Mouse (Mus musculus): ENCODE data around the gene Efcab6. TPM values are rescaled to one million over a fixed set of nuclear protein-coding genes. Genes with fewer than 3 reads are reported as not detected.

The Efcab6 gene
- polyA plus RNA-seq, 1 experiment from 2014 or later, result 0.20 TPM

DNA sequence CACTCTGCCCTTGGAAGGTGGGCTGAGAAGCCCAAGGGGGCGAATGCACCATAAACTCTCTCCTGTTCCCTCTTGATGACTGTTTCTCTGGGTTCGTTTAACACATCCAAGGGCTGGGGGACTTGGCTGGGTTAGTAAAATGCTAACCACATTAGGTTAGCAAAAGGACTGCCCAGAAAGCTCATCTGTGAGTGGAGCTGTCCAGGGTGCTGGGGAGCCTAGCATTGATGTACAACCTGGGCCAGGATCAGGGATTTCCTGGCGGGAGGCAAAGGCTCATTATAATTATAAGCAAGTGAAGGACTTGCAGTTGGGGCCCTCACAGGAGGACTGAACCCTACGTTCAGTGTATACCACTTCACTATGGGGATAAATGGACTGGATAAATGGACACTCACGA is 185.3 kb downstream of the Efcab6 start:
- no peak for ATAC-seq (replicated peaks; ENCODE audit: low FRiP score)
- H3K36me3 ChIP-seq (ENCODE audit: control insufficient read depth, insufficient read depth, low read length), result no peaks in the 10 kb centered on the region
- WGBS, result 22% methylated on average over 5 of the region's 5 CpGs
- DNase-seq (ENCODE audit: low spot score), result peak; percentile 72
- H3K4me3 ChIP-seq (ENCODE audit: low read depth, low read length), result no peak overlapping the region
- H3K4me1 ChIP-seq (replicated peaks; ENCODE audit: control insufficient read depth, insufficient read depth, low read length), result no peaks in the 10 kb centered on the region
- no peak overlapping the region for H3K9ac ChIP-seq (ENCODE audit: low read length)
- H3K4me2 ChIP-seq (ENCODE audit: low read depth, low read length, severe bottlenecking), result no peak overlapping the region
- no peaks in the 10 kb centered on the region; the same call in 1 of the 2 replicates for H3K9me3 ChIP-seq (ENCODE audit: control insufficient read depth, low read length)
- H3K27me3 ChIP-seq (ENCODE audit: control insufficient read depth, insufficient read depth, low read length), result no peaks in the 10 kb centered on the region
- no peak overlapping the region for H3K27ac ChIP-seq (ENCODE audit: low read depth, low read length)

DNA sequence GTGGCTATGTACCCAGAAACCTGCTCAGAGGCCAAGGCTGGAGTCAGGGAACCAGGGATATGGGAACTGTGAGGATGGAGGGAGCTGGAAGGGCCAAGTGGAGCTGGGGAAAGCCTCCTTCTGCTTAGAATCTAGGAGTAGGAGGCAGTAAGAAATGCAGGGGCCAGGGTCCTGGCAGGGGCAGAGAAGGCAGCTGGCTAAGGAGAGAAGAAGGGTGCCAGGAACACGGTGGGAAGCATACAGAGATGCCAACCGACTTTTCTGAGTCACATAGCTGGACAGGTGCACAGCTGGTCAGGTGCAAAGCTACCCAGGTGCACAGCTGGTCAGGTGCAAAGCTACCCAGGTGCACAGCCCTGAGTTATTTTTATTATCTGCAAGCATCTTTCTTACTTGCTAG is 187.3 kb downstream of the Efcab6 start:
- DNase-seq (ENCODE audit: low spot score), result no peak
- H3K9me3 ChIP-seq (ENCODE audit: control insufficient read depth, low read length), result no peaks in the 10 kb centered on the region; the same call in 1 of the 2 replicates
- 86% methylated on average over 2 of the region's 2 CpGs for WGBS
- no peaks in the 10 kb centered on the region for H3K4me1 ChIP-seq (replicated peaks; ENCODE audit: control insufficient read depth, insufficient read depth, low read length)
- H3K36me3 ChIP-seq (ENCODE audit: control insufficient read depth, insufficient read depth, low read length), result no peaks in the 10 kb centered on the region
- H3K4me3 ChIP-seq (ENCODE audit: low read depth, low read length), result no peak overlapping the region
- no peak overlapping the region for H3K9ac ChIP-seq (ENCODE audit: low read length)
- H3K4me2 ChIP-seq (ENCODE audit: low read depth, low read length, severe bottlenecking), result no peak overlapping the region
- ATAC-seq (replicated peaks; ENCODE audit: low FRiP score), result no peak
- no peak overlapping the region for H3K27ac ChIP-seq (ENCODE audit: low read depth, low read length)
- H3K27me3 ChIP-seq (ENCODE audit: control insufficient read depth, insufficient read depth, low read length), result no peaks in the 10 kb centered on the region

DNA sequence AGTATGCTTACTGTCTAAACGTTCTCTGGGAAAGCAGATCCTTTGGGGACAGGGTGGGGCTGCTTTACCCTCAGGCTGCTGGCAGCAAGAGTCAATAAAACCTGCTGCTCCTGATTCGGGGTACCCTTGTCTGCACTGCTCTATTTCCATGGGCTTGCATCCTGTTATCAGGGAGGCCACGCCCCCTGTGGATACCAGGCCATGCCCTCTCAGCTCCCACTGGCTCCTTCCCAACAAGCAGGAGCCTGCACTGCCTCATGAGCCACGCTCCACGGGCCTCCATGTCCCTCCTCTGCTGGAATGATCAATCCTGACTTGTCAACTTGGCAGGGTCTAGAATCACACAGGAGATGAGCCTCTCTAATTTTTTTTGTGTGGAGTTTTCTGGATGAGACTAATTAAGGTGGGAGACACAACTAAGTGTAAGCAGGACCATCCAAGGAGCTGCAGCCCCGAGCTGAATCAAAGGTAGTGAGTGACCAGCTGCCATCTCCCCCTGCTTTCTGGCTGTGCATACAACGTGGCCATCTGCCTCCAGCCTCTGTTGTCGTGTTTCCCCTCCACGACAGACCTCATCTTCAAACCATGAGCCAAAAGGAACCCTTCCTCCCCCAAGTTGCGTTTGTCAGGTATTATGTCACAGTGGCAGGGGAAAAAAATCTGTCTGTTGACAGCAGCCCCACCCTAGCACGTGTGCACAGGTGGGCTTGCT is 187.9 kb downstream of the Efcab6 start:
- Histone ChIP-seq H3K36me3 (ENCODE audit: control insufficient read depth, insufficient read depth, low read length) (no peaks in the 10 kb centered on the region), H3K27ac (ENCODE audit: low read depth, low read length) (no peak overlapping the region)
- WGBS, result 63% methylated on average over 11 of the region's 11 CpGs

DNA sequence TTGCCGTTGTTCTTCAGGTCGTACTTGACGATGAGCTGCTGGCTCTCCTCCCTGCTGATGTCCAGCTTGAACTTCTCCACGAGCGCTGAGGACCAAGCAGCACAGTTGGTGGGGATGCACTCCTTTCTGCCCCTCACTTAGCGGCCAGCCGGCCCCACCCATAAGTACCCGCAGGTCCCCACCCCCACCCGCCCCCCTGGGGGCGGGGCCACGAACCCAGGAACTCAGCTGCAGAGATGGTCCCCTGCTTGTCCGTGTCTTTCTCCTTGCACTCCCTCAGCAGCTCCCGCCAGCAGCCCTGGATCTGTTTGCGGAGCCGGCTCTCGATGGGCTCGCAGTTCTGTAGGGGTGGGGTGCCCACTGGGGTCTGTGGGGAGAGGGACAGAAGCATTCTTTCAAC is 194.2 kb downstream of the Efcab6 start:
- no peak for DNase-seq (ENCODE audit: low spot score)
- Histone ChIP-seq H3K27ac (ENCODE audit: low read depth, low read length) (no peak overlapping the region), H3K9me3 (ENCODE audit: control insufficient read depth, low read length) (no peaks in the 10 kb centered on the region; the same call in 1 of the 2 replicates), H3K4me3 (ENCODE audit: low read depth, low read length) (no peak overlapping the region), H3K27me3 (ENCODE audit: control insufficient read depth, insufficient read depth, low read length) (no peaks in the 10 kb centered on the region; the same call in 1 of the 2 replicates), H3K4me1 (replicated peaks; ENCODE audit: control insufficient read depth, insufficient read depth, low read length) (no peaks in the 10 kb centered on the region), H3K36me3 (ENCODE audit: control insufficient read depth, insufficient read depth, low read length) (no peaks in the 10 kb centered on the region), H3K9ac (ENCODE audit: low read length) (no peak overlapping the region), H3K4me2 (ENCODE audit: low read depth, low read length, severe bottlenecking) (peak overlapping the region; percentile 20; the same call in 1 of the 2 replicates)
- 12% methylated on average over 17 of the region's 17 CpGs for WGBS
- ATAC-seq (replicated peaks; ENCODE audit: low FRiP score), result no peak

More for the DNA sequence above, 187.9 kb downstream of the Efcab6 start:
- ATAC-seq (replicated peaks; ENCODE audit: low FRiP score) (no peak), DNase-seq (ENCODE audit: low spot score) (no peak)
- no peaks in the 10 kb centered on the region for H3K4me1 ChIP-seq (replicated peaks; ENCODE audit: control insufficient read depth, insufficient read depth, low read length)
- H3K9me3 ChIP-seq (ENCODE audit: control insufficient read depth, low read length), result no peaks in the 10 kb centered on the region; the same call in 1 of the 2 replicates
- H3K4me3 ChIP-seq (ENCODE audit: low read depth, low read length), result no peak overlapping the region
- no peaks in the 10 kb centered on the region for H3K27me3 ChIP-seq (ENCODE audit: control insufficient read depth, insufficient read depth, low read length)
- no peak overlapping the region for H3K4me2 ChIP-seq (ENCODE audit: low read depth, low read length, severe bottlenecking)
- H3K9ac ChIP-seq (ENCODE audit: low read length), result no peak overlapping the region

DNA sequence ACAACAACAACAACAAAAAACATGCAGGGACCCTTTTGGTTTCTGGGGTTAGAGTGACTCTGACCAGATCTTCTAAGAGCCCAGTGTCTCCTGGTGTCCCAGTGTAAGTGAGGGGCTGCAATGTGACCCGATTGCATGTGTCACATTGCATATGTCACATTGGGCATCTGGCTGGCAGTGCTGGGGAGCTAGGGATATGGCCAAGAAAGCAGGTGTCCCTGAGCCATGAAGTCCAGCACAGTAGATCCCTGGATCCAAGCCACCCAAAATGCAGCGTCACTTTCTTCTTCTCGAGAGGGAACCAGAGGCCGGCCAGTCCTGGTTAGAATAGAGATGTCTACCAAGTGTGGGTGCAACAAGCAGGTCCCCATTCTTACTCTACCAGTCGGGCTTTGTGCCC is 199.6 kb downstream of the Efcab6 start:
- H3K9me3 ChIP-seq (ENCODE audit: control insufficient read depth, low read length), result no peaks in the 10 kb centered on the region
- WGBS, result 91% methylated on average over 5 of the region's 5 CpGs
- H3K4me2 ChIP-seq (ENCODE audit: low read depth, low read length, severe bottlenecking), result no peak overlapping the region
- no peak for DNase-seq (ENCODE audit: low spot score)
- no peak overlapping the region for H3K4me3 ChIP-seq (ENCODE audit: low read depth, low read length)
- H3K27ac ChIP-seq (ENCODE audit: low read depth, low read length), result no peak overlapping the region
- ATAC-seq (replicated peaks; ENCODE audit: low FRiP score), result no peak
- H3K36me3 ChIP-seq (ENCODE audit: control insufficient read depth, insufficient read depth, low read length), result no peaks in the 10 kb centered on the region
- H3K9ac ChIP-seq (ENCODE audit: low read length), result no peak overlapping the region
- H3K27me3 ChIP-seq (ENCODE audit: control insufficient read depth, insufficient read depth, low read length), result no peaks in the 10 kb centered on the region
- H3K4me1 ChIP-seq (replicated peaks; ENCODE audit: control insufficient read depth, insufficient read depth, low read length), result no peaks in the 10 kb centered on the region

DNA sequence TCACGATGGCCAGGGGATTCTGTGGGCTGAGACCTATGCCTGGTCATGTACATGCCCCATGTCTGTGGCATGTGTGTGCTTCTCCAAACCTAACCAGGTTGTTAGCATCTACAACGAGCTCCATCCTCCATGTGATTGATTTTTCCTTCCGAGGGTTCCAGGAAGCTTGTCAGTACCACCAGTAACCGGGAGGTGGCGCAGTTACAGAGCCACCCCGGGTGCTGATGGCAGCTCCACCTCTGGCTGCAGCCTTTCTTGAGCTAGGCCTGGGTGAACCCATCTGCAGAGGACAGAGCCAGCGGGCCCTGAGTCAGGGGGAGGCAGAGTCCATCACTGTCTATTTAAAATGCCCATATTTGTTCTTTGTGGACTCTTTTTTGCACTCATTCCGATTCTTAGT is 208.1 kb downstream of the Efcab6 start:
- no peak overlapping the region for H3K4me2 ChIP-seq (ENCODE audit: low read depth, low read length, severe bottlenecking)
- no peaks in the 10 kb centered on the region; the same call in 1 of the 2 replicates for H3K36me3 ChIP-seq (ENCODE audit: control insufficient read depth, insufficient read depth, low read length)
- no peaks in the 10 kb centered on the region for H3K4me1 ChIP-seq (replicated peaks; ENCODE audit: control insufficient read depth, insufficient read depth, low read length)
- H3K4me3 ChIP-seq (ENCODE audit: low read depth, low read length), result no peak overlapping the region
- no peak overlapping the region for H3K27ac ChIP-seq (ENCODE audit: low read depth, low read length)
- DNase-seq (ENCODE audit: low spot score), result peak; percentile 85
- no peaks in the 10 kb centered on the region for H3K27me3 ChIP-seq (ENCODE audit: control insufficient read depth, insufficient read depth, low read length)
- H3K9me3 ChIP-seq (ENCODE audit: control insufficient read depth, low read length), result no peaks in the 10 kb centered on the region
- H3K9ac ChIP-seq (ENCODE audit: low read length), result no peak overlapping the region
- no peak for ATAC-seq (replicated peaks; ENCODE audit: low FRiP score)
- WGBS, result 24% methylated on average over 8 of the region's 8 CpGs

DNA sequence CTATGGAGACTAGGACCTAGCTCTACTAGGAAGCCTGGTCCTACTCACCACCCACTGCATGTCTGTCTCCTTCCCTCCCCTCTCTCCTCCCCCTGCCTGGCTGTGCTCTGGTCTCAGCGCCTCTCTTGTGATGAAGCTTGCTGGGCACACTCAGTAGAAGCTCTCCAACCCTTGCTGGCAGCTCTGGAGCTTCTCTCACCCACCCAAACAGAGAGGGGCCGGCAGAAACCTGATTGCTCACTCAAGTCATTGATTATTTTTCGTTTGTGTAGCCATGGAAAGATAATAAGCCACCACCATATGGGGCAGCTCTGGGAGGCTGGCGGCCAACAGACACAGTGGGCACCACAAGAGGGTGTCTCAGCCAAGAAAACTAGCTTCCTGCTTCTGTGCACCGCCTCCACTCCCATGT is 211.8 kb downstream of the Efcab6 start:
- H3K27me3 ChIP-seq (ENCODE audit: control insufficient read depth, insufficient read depth, low read length), result no peaks in the 10 kb centered on the region
- H3K4me1 ChIP-seq (replicated peaks; ENCODE audit: control insufficient read depth, insufficient read depth, low read length), result no peaks in the 10 kb centered on the region
- no peaks in the 10 kb centered on the region for H3K9me3 ChIP-seq (ENCODE audit: control insufficient read depth, low read length)
- 86% methylated on average over 5 of the region's 5 CpGs for WGBS
- ATAC-seq (replicated peaks; ENCODE audit: low FRiP score), result no peak
- no peak overlapping the region for H3K27ac ChIP-seq (ENCODE audit: low read depth, low read length)
- H3K9ac ChIP-seq (ENCODE audit: low read length), result no peak overlapping the region
- H3K36me3 ChIP-seq (ENCODE audit: control insufficient read depth, insufficient read depth, low read length), result no peaks in the 10 kb centered on the region; the same call in 1 of the 2 replicates
- no peak overlapping the region for H3K4me3 ChIP-seq (ENCODE audit: low read depth, low read length)
- H3K4me2 ChIP-seq (ENCODE audit: low read depth, low read length, severe bottlenecking), result no peak overlapping the region
- no peak for DNase-seq (ENCODE audit: low spot score)

DNA sequence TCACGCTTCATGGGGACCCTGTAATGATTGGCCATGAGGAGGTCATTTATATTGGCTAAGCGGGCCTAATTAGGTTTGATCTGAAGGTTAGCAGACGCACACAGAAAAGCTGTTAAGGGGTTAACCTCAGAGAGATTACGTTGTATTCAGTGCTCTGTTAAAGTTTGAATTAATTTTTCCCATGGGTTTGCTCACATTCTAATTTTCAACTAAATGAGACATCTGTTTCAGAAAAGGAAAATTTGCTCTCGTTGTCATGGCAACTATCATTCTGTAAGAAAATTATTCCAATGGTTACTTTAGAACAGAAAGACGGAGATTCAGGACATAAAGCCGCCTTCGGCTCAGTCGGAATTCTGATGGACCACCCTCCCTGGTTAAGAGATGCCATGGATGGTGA is 217.0 kb downstream of the Efcab6 start:
- Histone ChIP-seq H3K4me3 (ENCODE audit: low read depth, low read length) (no peak overlapping the region), H3K27ac (ENCODE audit: low read depth, low read length) (no peak overlapping the region), H3K27me3 (ENCODE audit: control insufficient read depth, insufficient read depth, low read length) (0 out of 2 replicates have a peak, but pooled peaks cover 2% of the 10 kb centered on the region), H3K36me3 (ENCODE audit: control insufficient read depth, insufficient read depth, low read length) (no peaks in the 10 kb centered on the region), H3K4me2 (ENCODE audit: low read depth, low read length, severe bottlenecking) (no peak overlapping the region), H3K9ac (ENCODE audit: low read length) (no peak overlapping the region), H3K4me1 (replicated peaks; ENCODE audit: control insufficient read depth, insufficient read depth, low read length) (peaks cover 14% of the 10 kb centered on the region), H3K9me3 (ENCODE audit: control insufficient read depth, low read length) (no peaks in the 10 kb centered on the region)
- ATAC-seq (replicated peaks; ENCODE audit: low FRiP score) (no peak), DNase-seq (ENCODE audit: low spot score) (no peak)
- 71% methylated on average over 9 of the region's 9 CpGs for WGBS

DNA sequence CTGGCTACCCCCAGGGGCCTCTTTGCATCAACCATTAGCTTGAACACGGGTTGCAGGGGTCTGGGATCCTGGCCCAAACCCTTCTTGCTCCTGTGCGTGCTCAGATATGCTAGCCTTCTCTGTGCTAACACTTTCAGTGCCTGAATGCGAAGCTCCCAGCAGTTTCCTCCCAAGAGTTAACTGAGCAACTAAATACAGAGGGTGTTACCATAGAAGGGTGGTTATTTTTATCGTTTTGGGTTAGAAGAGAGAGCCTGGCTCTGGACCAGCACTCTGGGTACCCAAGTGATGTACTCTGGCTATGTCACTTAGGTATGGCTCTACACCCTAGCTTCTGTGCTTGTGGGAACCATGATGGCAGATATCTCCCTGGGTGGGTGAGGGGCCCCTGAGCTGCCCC is 217.7 kb downstream of the Efcab6 start:
- no peak overlapping the region for H3K4me3 ChIP-seq (ENCODE audit: low read depth, low read length)
- DNase-seq (ENCODE audit: low spot score) (no peak), ATAC-seq (replicated peaks; ENCODE audit: low FRiP score) (no peak)
- no peak overlapping the region for H3K27ac ChIP-seq (ENCODE audit: low read depth, low read length)
- H3K9me3 ChIP-seq (ENCODE audit: control insufficient read depth, low read length), result no peaks in the 10 kb centered on the region
- WGBS, result 76% methylated on average over 4 of the region's 4 CpGs
- no peak overlapping the region for H3K9ac ChIP-seq (ENCODE audit: low read length)
- no peaks in the 10 kb centered on the region for H3K36me3 ChIP-seq (ENCODE audit: control insufficient read depth, insufficient read depth, low read length)
- 0 out of 2 replicates have a peak, but pooled peaks cover 2% of the 10 kb centered on the region for H3K27me3 ChIP-seq (ENCODE audit: control insufficient read depth, insufficient read depth, low read length)
- peaks cover 18% of the 10 kb centered on the region for H3K4me1 ChIP-seq (replicated peaks; ENCODE audit: control insufficient read depth, insufficient read depth, low read length)
- no peak overlapping the region for H3K4me2 ChIP-seq (ENCODE audit: low read depth, low read length, severe bottlenecking)
